Mouse (Mus musculus) liver, embryonic 14.5 days (tissue): ENCODE results near the gene Bdnf. TPM values are rescaled to one million over a fixed set of nuclear protein-coding genes. Genes with fewer than 3 reads are reported as not detected.

Experiments
- ATAC-seq: fragments of 200-750 bp; cut with Nextera tagmentation; 2 replicates; pipeline ENCODE4 v1.8.0; 2017; ENCODE audit warnings: moderate number of reproducible peaks, mild to moderate bottlenecking, moderate library complexity; ENCODE audit not compliant: insufficient read depth
- DNase-seq, 3 experiments: peaks; one replicate each; pipeline ENCODE4 v3.0.0-alpha.2; 2012 to 2013; ENCODE audit warnings: low read depth in 3 of 3, low spot score in 3 of 3
- H3K27ac ChIP-seq: fragments of 300-500 bp; sonication (generic); 2 replicates; pipeline ENCODE4 v1.5.1; 2014; ENCODE audit warnings: moderate library complexity, mild to moderate bottlenecking, control low read depth, inconsistent platforms
- H3K27me3 ChIP-seq: fragments of 300-500 bp; sonication (generic); 2 replicates; pipeline ENCODE4 v1.6.1; 2014; ENCODE audit warnings: mild to moderate bottlenecking, low read length, moderate library complexity; ENCODE audit not compliant: control insufficient read depth, insufficient read depth
- H3K36me3 ChIP-seq: fragments of 300-500 bp; sonication (generic); replicated peaks from 2 replicates; pipeline ENCODE4 v1.6.1; 2014; ENCODE audit warnings: low read depth; ENCODE audit not compliant: control insufficient read depth, insufficient read depth
- H3K4me1 ChIP-seq, 2 experiments: fragments of 200-500 bp in 1 of 2; fragments of 300-500 bp in 1 of 2; sonication (generic) in 1 of 2; replicated peaks; 2 replicates each; pipeline ENCODE4 v1.6.1; 2012 to 2014; ENCODE audit warnings: antibody characterized with exemption in 1 of 2, inconsistent platforms in 1 of 2, low read length in 1 of 2; ENCODE audit not compliant: control insufficient read depth in 2 of 2, insufficient read depth in 2 of 2
- H3K4me2 ChIP-seq: fragments of 300-500 bp; sonication (generic); 2 replicates; pipeline ENCODE4 v1.6.1; 2014; ENCODE audit warnings: low read depth, mild to moderate bottlenecking, control low read depth, moderate library complexity
- H3K4me3 ChIP-seq, 2 experiments: fragments of 200-500 bp in 1 of 2; fragments of 300-500 bp in 1 of 2; sonication (generic) in 1 of 2; 2 replicates each; pipeline ENCODE4 v1.5.1; 2012 to 2014; ENCODE audit warnings: low read depth in 2 of 2, low read length in 2 of 2, mild to moderate bottlenecking in 2 of 2, control low read depth in 1 of 2, inconsistent platforms in 1 of 2, moderate library complexity in 1 of 2; ENCODE audit not compliant: insufficient read depth in 1 of 2
- H3K9ac ChIP-seq: fragments of 300-500 bp; sonication (generic); replicated peaks from 2 replicates; pipeline ENCODE4 v1.6.1; 2014; ENCODE audit warnings: mild to moderate bottlenecking, control low read depth, moderate library complexity
- H3K9me3 ChIP-seq: fragments of 300-500 bp; sonication (generic); 2 replicates; pipeline ENCODE4 v1.6.1; 2016; ENCODE audit warnings: low read length, mixed read lengths; ENCODE audit not compliant: control insufficient read depth
- CTCF ChIP-seq: IDR thresholded peaks from 2 replicates; pipeline ENCODE4 v1.5.1; 2016; ENCODE audit warnings: antibody characterized with exemption, low read depth, control low read depth
- EP300 ChIP-seq: IDR thresholded peaks from 2 replicates; pipeline ENCODE4 v1.6.1; 2016; ENCODE audit warnings: antibody characterized with exemption, low read depth
- WGBS: fragments of 180-500 bp; shearing (Covaris S2); extraction: QIAGEN DNeasy Blood & Tissue Kit; methylation state at CpG from one replicate; pipeline ENCODE4 v1.1.7; 2014; ENCODE audit not compliant: insufficient replicate concordance; 5-methylcytosine and 5-hydroxymethylcytosine counted together
- polyA plus RNA-seq, 2 experiments: library from polyadenylated mRNA; depleted of rRNA in 1 of 2; stranded (reverse) in 1 of 2; unstranded in 1 of 2; fragments of >200 nt; fragmentation: Nextera tagmentation in 1 of 2; extraction: Ambion mirVana in 1 of 2; gene quantifications; 2 replicates each; pipeline versions ENCODE4 v1.2.1 to v1.2.3; 2012 to 2014

Bdnf gene
- polyA plus RNA-seq (2012; rRNA removed) (0.02 and 0.04 TPM in 2 replicates), polyA plus RNA-seq (2014; fragmentation: Nextera tagmentation; extraction: Ambion mirVana) (0.04 and 0.06 TPM in 2 replicates)

DNA sequence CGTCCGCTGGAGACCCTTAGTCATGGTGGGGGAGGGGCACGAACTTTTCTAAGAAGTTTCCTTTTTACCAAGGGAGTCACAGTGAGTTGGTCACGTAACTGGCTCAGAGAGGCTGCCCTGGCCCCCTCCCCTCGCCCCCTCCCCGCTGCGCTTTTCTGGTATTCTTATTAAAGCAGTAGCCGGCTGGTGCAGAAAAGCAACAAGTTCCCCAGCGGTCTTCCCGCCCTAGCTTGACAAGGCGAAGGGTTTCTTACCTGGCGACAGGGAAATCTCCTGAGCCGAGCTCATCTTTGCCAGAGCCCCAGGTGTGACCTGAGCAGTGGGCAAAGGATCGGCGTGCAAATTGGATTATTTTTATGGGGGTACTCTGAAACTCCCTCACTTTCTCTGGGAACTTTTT, at the start of gene Bdnf:
Gene Bdnf (plus strand): TSS at position 169 of the 400 bp plus-strand sequence.
- H3K27ac ChIP-seq: no peak within 1 kb of the TSS
- H3K27me3 ChIP-seq: peaks cover 51% of the 10 kb centered on the region
- H3K9ac ChIP-seq: no peak within 1 kb of the TSS
- DNase-seq (no peak), ATAC-seq (no peak)
- no peak within 1 kb of the TSS for H3K4me2 ChIP-seq
- WGBS: 3% methylated on average over 15 of the region's 15 CpGs
- H3K9me3 ChIP-seq: no peaks in the 10 kb centered on the region
- no peaks in the 10 kb centered on the region for H3K4me1 ChIP-seq
- H3K36me3 ChIP-seq: no peaks in the 10 kb centered on the region
- TF ChIP-seq EP300 (no peak), CTCF (no peak)
- no peak within 1 kb of the TSS for H3K4me3 ChIP-seq

DNA sequence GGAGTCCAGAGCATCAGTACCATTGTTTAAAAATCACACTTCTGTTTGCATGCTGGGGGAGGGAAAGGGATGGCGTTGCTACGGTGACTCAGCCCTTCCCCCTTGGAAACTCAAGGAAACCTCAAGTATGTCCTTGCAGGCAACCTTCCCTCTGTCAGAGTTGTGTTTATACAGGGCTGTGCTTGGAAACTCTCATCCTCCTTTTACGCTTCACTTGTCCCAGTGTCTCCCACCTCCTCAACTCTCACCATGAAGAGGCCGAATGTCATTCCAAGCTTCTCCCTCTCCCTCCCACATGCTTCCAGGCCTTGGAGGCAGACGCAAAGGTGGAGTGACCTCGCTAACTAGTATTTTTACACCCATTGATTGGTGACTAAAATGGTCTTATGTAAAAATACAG, 47.6 kb upstream of the Bdnf start:
- no peaks in the 10 kb centered on the region for H3K27me3 ChIP-seq
- no peak for DNase-seq

DNA sequence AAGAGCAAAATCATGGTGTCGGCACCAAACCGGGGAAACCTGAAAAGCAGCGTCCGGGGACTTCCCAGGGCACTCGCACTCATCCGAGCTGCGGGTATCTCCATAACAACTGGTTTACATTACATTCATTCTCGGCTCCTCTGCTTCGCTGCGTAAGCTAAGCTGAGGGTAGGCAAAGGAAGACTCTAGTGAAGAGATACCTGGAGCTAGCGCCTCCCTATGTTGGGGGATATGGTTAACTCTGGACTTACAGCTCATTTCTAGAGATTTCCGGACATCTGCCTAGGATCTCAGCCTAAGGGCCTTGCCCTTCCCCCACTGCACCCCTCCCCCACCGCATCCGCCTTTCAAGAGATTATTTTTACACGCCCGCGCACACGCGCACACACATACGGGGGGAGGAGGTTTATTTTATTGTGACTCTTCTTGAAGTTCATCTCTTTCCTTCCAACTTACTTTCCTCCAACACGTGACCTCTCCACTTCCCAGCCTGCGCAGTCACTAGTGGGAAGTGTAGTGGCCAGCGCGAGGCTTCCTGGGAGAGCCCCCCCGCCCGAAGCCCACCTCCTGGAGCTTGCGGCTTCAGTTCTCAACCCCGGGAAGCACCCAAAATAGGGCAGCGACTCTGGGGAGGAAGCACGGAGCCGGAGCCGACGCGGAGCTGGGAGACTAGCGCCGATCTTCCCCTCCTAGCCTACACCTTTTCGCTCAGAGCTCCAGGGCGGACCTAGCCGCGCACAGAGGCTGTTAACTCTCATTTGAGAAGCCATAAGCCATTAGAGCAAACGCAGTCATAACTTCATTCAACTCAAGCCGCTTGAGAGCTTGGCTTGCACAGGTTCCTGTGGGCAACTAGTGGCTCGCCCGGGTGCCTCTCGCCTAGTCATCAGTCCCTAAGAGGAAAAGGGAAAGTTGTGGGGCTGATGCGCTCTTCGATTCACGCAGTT, 718 bp upstream of the Bdnf start:
- DNase-seq: no peak
- 2% methylated on average over 48 of the region's 48 CpGs for WGBS
- no peak overlapping the region for H3K9ac ChIP-seq
- H3K4me3 ChIP-seq: no peak overlapping the region
- peaks cover 51% of the 10 kb centered on the region for H3K27me3 ChIP-seq
- no peak for ATAC-seq
- no peak overlapping the region for H3K4me2 ChIP-seq
- no peak for TF ChIP-seq CTCF
- no peak for TF ChIP-seq EP300
- H3K36me3 ChIP-seq: no peaks in the 10 kb centered on the region
- H3K4me1 ChIP-seq: no peaks in the 10 kb centered on the region
- no peaks in the 10 kb centered on the region for H3K9me3 ChIP-seq
- H3K27ac ChIP-seq: no peak overlapping the region

More for the DNA sequence above, 47.6 kb upstream of the Bdnf start:
- no peak for TF ChIP-seq CTCF
- no peak for TF ChIP-seq EP300
- no peak overlapping the region for H3K4me2 ChIP-seq
- no peak overlapping the region for H3K4me3 ChIP-seq
- H3K4me1 ChIP-seq: no peaks in the 10 kb centered on the region
- no peaks in the 10 kb centered on the region for H3K9me3 ChIP-seq
- H3K27ac ChIP-seq: no peak overlapping the region
- no peak overlapping the region for H3K9ac ChIP-seq
- ATAC-seq: no peak
- H3K36me3 ChIP-seq: no peaks in the 10 kb centered on the region
- WGBS: 50% methylated on average over 6 of the region's 6 CpGs

GRCm38 (mm10) chr2:109675051-109675450, 551 bp downstream of the Bdnf start:
- Histone ChIP-seq H3K27me3 (peaks cover 51% of the 10 kb centered on the region), H3K27ac (no peak overlapping the region), H3K4me3 (no peak overlapping the region), H3K9me3 (no peaks in the 10 kb centered on the region), H3K4me2 (no peak overlapping the region), H3K36me3 (no peaks in the 10 kb centered on the region), H3K4me1 (no peaks in the 10 kb centered on the region), H3K9ac (no peak overlapping the region)
- 13% methylated on average over 11 of the region's 11 CpGs for WGBS
- TF ChIP-seq EP300: no peak
- no peak for TF ChIP-seq CTCF
- DNase-seq: no peak
- no peak for ATAC-seq

DNA sequence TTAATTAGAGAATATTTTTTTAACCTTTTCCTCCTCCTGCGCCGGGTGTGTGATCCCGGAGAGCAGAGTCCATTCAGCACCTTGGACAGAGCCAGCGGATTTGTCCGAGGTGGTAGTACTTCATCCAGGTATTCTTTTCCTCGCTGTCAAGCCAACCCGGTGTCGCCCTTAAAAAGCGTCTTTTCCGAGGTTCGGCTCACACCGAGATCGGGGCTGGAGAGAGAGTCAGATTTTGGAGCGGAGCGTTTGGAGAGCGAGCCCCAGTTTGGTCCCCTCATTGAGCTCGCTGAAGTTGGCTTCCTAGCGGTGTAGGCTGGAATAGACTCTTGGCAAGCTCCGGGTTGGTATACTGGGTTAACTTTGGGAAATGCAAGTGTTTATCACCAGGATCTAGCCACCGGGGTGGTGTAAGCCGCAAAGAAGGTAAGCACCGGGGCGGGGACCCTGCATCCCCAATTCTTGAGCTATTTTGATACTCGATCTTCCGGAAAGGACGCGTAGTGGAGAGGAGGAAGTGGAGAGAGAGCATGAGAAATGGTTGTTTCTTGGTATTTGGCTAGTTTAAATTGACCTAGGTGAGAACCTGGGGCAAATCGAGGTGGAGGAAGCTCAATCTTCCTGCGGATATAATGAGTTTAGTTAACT, 1.6 kb downstream of the Bdnf start:
- no peak overlapping the region for H3K27ac ChIP-seq
- no peak overlapping the region for H3K4me3 ChIP-seq
- H3K9me3 ChIP-seq: no peaks in the 10 kb centered on the region
- H3K9ac ChIP-seq: no peak overlapping the region
- H3K4me2 ChIP-seq: no peak overlapping the region
- peaks cover 51% of the 10 kb centered on the region for H3K27me3 ChIP-seq
- ATAC-seq (no peak), DNase-seq (peak in 2 of 3 experiments; percentile 1 to 2)
- no peaks in the 10 kb centered on the region for H3K4me1 ChIP-seq
- no peaks in the 10 kb centered on the region for H3K36me3 ChIP-seq
- WGBS: 4% methylated on average over 29 of the region's 29 CpGs
- no peak for TF ChIP-seq EP300
- TF ChIP-seq CTCF: no peak
